Mouse (Mus musculus) CH12.LX (cell line): ENCODE data around the gene Klrb1b.

Experiments
- CHD2 ChIP-seq: IDR thresholded peaks from 2 replicates; pipeline ENCODE4 v1.6.1; 2011; ENCODE audit warnings: low read length, improper control_type of control experiment
- CTCF ChIP-seq, 2 experiments: IDR thresholded peaks in 1 of 2; conservative IDR thresholded peaks in 1 of 2; 2 replicates each; pipeline ENCODE4 v1.5.1; 2011 to 2012; ENCODE audit warnings: low read depth in 2 of 2, low read length in 2 of 2, improper control_type of control experiment in 1 of 2, inconsistent platforms in 1 of 2, mild to moderate bottlenecking in 1 of 2, moderate library complexity in 1 of 2
- EP300 ChIP-seq: IDR thresholded peaks from 2 replicates; pipeline ENCODE4 v1.6.1; 2011; ENCODE audit warnings: low read length, improper control_type of control experiment
- JUND ChIP-seq: conservative IDR thresholded peaks from 2 replicates; pipeline ENCODE4 v1.6.1; 2011; ENCODE audit warnings: low read depth, low read length, improper control_type of control experiment
- MAFK ChIP-seq: IDR thresholded peaks from 2 replicates; pipeline ENCODE4 v1.6.1; 2011; ENCODE audit warnings: low read length, improper control_type of control experiment; ENCODE audit not compliant: insufficient replicate concordance
- MAX ChIP-seq: IDR thresholded peaks from 2 replicates; pipeline ENCODE4 v1.6.1; 2011; ENCODE audit warnings: low read length, improper control_type of control experiment
- MEF2A ChIP-seq: IDR thresholded peaks from 2 replicates; pipeline ENCODE4 v1.6.1; 2014; ENCODE audit warnings: low read depth, mild to moderate bottlenecking, inconsistent platforms, low read length, improper control_type of control experiment, borderline replicate concordance
- MYC ChIP-seq: IDR thresholded peaks from 2 replicates; pipeline ENCODE4 v1.6.1; 2011; ENCODE audit warnings: low read depth, mild to moderate bottlenecking, improper control_type of control experiment, low read length
- UBTF ChIP-seq: IDR thresholded peaks from 2 replicates; pipeline ENCODE4 v1.6.1; 2012; ENCODE audit warnings: low read depth, mild to moderate bottlenecking, inconsistent platforms, low read length, improper control_type of control experiment, moderate library complexity
- USF2 ChIP-seq: conservative IDR thresholded peaks from 2 replicates; pipeline ENCODE4 v1.6.1; 2011; ENCODE audit warnings: low read depth, low read length, improper control_type of control experiment
- ZKSCAN1 ChIP-seq: IDR thresholded peaks from 2 replicates; pipeline ENCODE4 v1.6.1; 2012; ENCODE audit warnings: low read depth, inconsistent platforms, low read length, improper control_type of control experiment, borderline replicate concordance
- ZNF384 ChIP-seq: IDR thresholded peaks from 2 replicates; pipeline ENCODE4 v1.6.1; 2012; ENCODE audit warnings: low read depth, low read length, improper control_type of control experiment, inconsistent platforms

DNA sequence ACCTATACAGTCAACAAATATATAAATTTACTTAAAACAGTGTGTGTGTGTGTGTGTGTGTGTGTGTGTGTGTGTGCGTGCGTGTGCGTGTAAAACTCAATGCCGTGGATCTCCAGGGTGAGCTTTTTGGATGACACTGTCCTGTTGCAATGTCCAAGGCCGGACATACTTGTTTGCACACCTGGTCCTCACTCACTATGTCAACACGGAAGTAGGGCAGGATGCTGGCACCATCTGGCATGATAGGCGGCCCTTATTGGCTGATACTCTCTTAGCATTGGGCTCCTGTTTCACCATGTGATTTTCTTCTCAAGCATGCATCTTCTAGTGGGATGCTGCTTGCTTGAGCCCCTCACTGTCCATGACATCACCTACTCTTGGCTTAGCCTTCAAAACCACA, 13.8 kb upstream of the Klrb1b start:
- TF ChIP-seq ZKSCAN1 (no peak), MAFK (no peak), MAX (0 out of 2 replicates have a peak, but pooled peaks have one; percentile 41), CTCF (conservative IDR thresholded peaks at IDR 0.05 in 1 of 2, IDR thresholded peaks at IDR 0.05 in 1 of 2; ENCODE audit: low read depth in 2 of 2, low read length in 2 of 2) (no peak), EP300 (no peak), CHD2 (no peak), MYC (peak; percentile 39; the same call in 1 of the 2 replicates), JUND (no peak), USF2 (no peak), MEF2A (no peak; the same call in 1 of the 2 replicates), UBTF (no peak), ZNF384 (no peak)
